Mouse (Mus musculus): ENCODE data around the gene Itih5. TPM values are rescaled to one million over a fixed set of nuclear protein-coding genes. Genes with fewer than 3 reads are reported as not detected.
A peak's percentile ranks its signal among the peaks of the same experiment; 100 is the strongest.

Itih5 gene
- 1.3 and 7.7 TPM in 2 replicates for polyA plus RNA-seq (2014; fragmentation: Nextera tagmentation; extraction: Ambion mirVana)

- H3K27ac ChIP-seq (replicated peaks; ENCODE audit: low read depth, low read length) = no peak within 1 kb of the TSS
- peak within 1 kb of the TSS; percentile 84 for H3K4me2 ChIP-seq (ENCODE audit: low read length)
- WGBS = 7% methylated on average over 27 of the region's 27 CpGs
- H3K4me1 ChIP-seq (ENCODE audit: control insufficient read depth, insufficient read depth, low read length) = peaks cover 4% of the 10 kb centered on the region; the same call in 1 of the 2 replicates
- H3K27me3 ChIP-seq (ENCODE audit: control insufficient read depth, insufficient read depth, low read length) = no peaks in the 10 kb centered on the region
- H3K36me3 ChIP-seq (ENCODE audit: control insufficient read depth, insufficient read depth, low read length) = no peaks in the 10 kb centered on the region
- ATAC-seq (ENCODE audit: low FRiP score, low TSS enrichment) = peak; percentile 65; the same call in 1 of the 2 replicates
- peak within 1 kb of the TSS; percentile 37 for H3K4me3 ChIP-seq (replicated peaks; ENCODE audit: low read depth, low read length)
- H3K9me3 ChIP-seq (ENCODE audit: control insufficient read depth, low read length) = no peaks in the 10 kb centered on the region
- H3K9ac ChIP-seq (replicated peaks; ENCODE audit: low read length) = no peak within 1 kb of the TSS; the same call in 1 of the 2 replicates
- DNase-seq = peak; percentile 62
Observed at GRCm38 (mm10) chr2:10153201-10154075, at the start of gene Itih5. Itih5 (plus strand) TSS chr2:10153571.

- Histone ChIP-seq H3K27me3 (ENCODE audit: control insufficient read depth, insufficient read depth, low read length) (no peaks in the 10 kb centered on the region), H3K27ac (replicated peaks; ENCODE audit: low read depth, low read length) (no peak overlapping the region), H3K4me3 (replicated peaks; ENCODE audit: low read depth, low read length) (no peak overlapping the region), H3K9ac (replicated peaks; ENCODE audit: low read length) (no peak overlapping the region), H3K36me3 (ENCODE audit: control insufficient read depth, insufficient read depth, low read length) (no peaks in the 10 kb centered on the region), H3K9me3 (ENCODE audit: control insufficient read depth, low read length) (no peaks in the 10 kb centered on the region), H3K4me2 (ENCODE audit: low read length) (no peak overlapping the region), H3K4me1 (ENCODE audit: control insufficient read depth, insufficient read depth, low read length) (no peaks in the 10 kb centered on the region)
- DNase-seq = no peak
- no peak for ATAC-seq (ENCODE audit: low FRiP score, low TSS enrichment)
- 82% methylated on average over 6 of the region's 6 CpGs for WGBS
Observed at GRCm38 (mm10) chr2:10108535-10109189, 44.7 kb upstream of the Itih5 start.

GRCm38 (mm10) chr2:10118751-10119150, 34.6 kb upstream of the Itih5 start:
- ATAC-seq (ENCODE audit: low FRiP score, low TSS enrichment) (no peak), DNase-seq (no peak)
- Histone ChIP-seq H3K9me3 (ENCODE audit: control insufficient read depth, low read length) (no peaks in the 10 kb centered on the region), H3K27ac (replicated peaks; ENCODE audit: low read depth, low read length) (no peak overlapping the region), H3K4me3 (replicated peaks; ENCODE audit: low read depth, low read length) (no peak overlapping the region), H3K9ac (replicated peaks; ENCODE audit: low read length) (no peak overlapping the region), H3K36me3 (ENCODE audit: control insufficient read depth, insufficient read depth, low read length) (no peaks in the 10 kb centered on the region), H3K4me1 (ENCODE audit: control insufficient read depth, insufficient read depth, low read length) (no peaks in the 10 kb centered on the region), H3K4me2 (ENCODE audit: low read length) (no peak overlapping the region), H3K27me3 (ENCODE audit: control insufficient read depth, insufficient read depth, low read length) (no peaks in the 10 kb centered on the region)
- 73% methylated on average over 1 of the region's 1 CpGs for WGBS

GRCm38 (mm10) chr2:10119276-10119675, 34.1 kb upstream of the Itih5 start:
- Histone ChIP-seq H3K9ac (replicated peaks; ENCODE audit: low read length) (no peak overlapping the region), H3K4me2 (ENCODE audit: low read length) (no peak overlapping the region), H3K4me1 (ENCODE audit: control insufficient read depth, insufficient read depth, low read length) (no peaks in the 10 kb centered on the region), H3K4me3 (replicated peaks; ENCODE audit: low read depth, low read length) (no peak overlapping the region), H3K27me3 (ENCODE audit: control insufficient read depth, insufficient read depth, low read length) (no peaks in the 10 kb centered on the region), H3K27ac (replicated peaks; ENCODE audit: low read depth, low read length) (no peak overlapping the region), H3K9me3 (ENCODE audit: control insufficient read depth, low read length) (no peaks in the 10 kb centered on the region), H3K36me3 (ENCODE audit: control insufficient read depth, insufficient read depth, low read length) (no peaks in the 10 kb centered on the region)
- DNase-seq (no peak), ATAC-seq (ENCODE audit: low FRiP score, low TSS enrichment) (no peak)
- whole genome bisulfite sequencing = 89% methylated on average over 8 of the region's 8 CpGs

- no peak overlapping the region for H3K27ac ChIP-seq (replicated peaks; ENCODE audit: low read depth, low read length)
- H3K4me2 ChIP-seq (ENCODE audit: low read length) = no peak overlapping the region
- H3K4me1 ChIP-seq (ENCODE audit: control insufficient read depth, insufficient read depth, low read length) = no peaks in the 10 kb centered on the region
- no peak overlapping the region for H3K9ac ChIP-seq (replicated peaks; ENCODE audit: low read length)
- no peak for DNase-seq
- H3K9me3 ChIP-seq (ENCODE audit: control insufficient read depth, low read length) = no peaks in the 10 kb centered on the region
- WGBS = 70% methylated on average over 3 of the region's 3 CpGs
- no peaks in the 10 kb centered on the region for H3K36me3 ChIP-seq (ENCODE audit: control insufficient read depth, insufficient read depth, low read length)
- no peaks in the 10 kb centered on the region for H3K27me3 ChIP-seq (ENCODE audit: control insufficient read depth, insufficient read depth, low read length)
- no peak for ATAC-seq (ENCODE audit: low FRiP score, low TSS enrichment)
- no peak overlapping the region for H3K4me3 ChIP-seq (replicated peaks; ENCODE audit: low read depth, low read length)
Observed at GRCm38 (mm10) chr2:10121826-10122225, 31.5 kb upstream of the Itih5 start.

- no peaks in the 10 kb centered on the region for H3K36me3 ChIP-seq (ENCODE audit: control insufficient read depth, insufficient read depth, low read length)
- no peak overlapping the region for H3K4me3 ChIP-seq (replicated peaks; ENCODE audit: low read depth, low read length)
- H3K4me2 ChIP-seq (ENCODE audit: low read length) = no peak overlapping the region
- H3K27ac ChIP-seq (replicated peaks; ENCODE audit: low read depth, low read length) = no peak overlapping the region
- DNase-seq (no peak), ATAC-seq (ENCODE audit: low FRiP score, low TSS enrichment) (no peak)
- no peak overlapping the region for H3K9ac ChIP-seq (replicated peaks; ENCODE audit: low read length)
- no peaks in the 10 kb centered on the region for H3K4me1 ChIP-seq (ENCODE audit: control insufficient read depth, insufficient read depth, low read length)
- no peaks in the 10 kb centered on the region for H3K27me3 ChIP-seq (ENCODE audit: control insufficient read depth, insufficient read depth, low read length)
- 88% methylated on average over 4 of the region's 4 CpGs for WGBS
- no peaks in the 10 kb centered on the region for H3K9me3 ChIP-seq (ENCODE audit: control insufficient read depth, low read length)
Observed at GRCm38 (mm10) chr2:10126122-10126521, 27.2 kb upstream of the Itih5 start.

- H3K4me3 ChIP-seq (replicated peaks; ENCODE audit: low read depth, low read length) = no peak overlapping the region
- 92% methylated on average over 5 of the region's 5 CpGs for WGBS
- no peaks in the 10 kb centered on the region for H3K36me3 ChIP-seq (ENCODE audit: control insufficient read depth, insufficient read depth, low read length)
- H3K4me1 ChIP-seq (ENCODE audit: control insufficient read depth, insufficient read depth, low read length) = no peaks in the 10 kb centered on the region
- H3K4me2 ChIP-seq (ENCODE audit: low read length) = no peak overlapping the region
- H3K27me3 ChIP-seq (ENCODE audit: control insufficient read depth, insufficient read depth, low read length) = no peaks in the 10 kb centered on the region
- no peak overlapping the region for H3K27ac ChIP-seq (replicated peaks; ENCODE audit: low read depth, low read length)
- DNase-seq (no peak), ATAC-seq (ENCODE audit: low FRiP score, low TSS enrichment) (no peak)
- no peak overlapping the region for H3K9ac ChIP-seq (replicated peaks; ENCODE audit: low read length)
- no peaks in the 10 kb centered on the region for H3K9me3 ChIP-seq (ENCODE audit: control insufficient read depth, low read length)
Observed at GRCm38 (mm10) chr2:10127471-10127870, 25.9 kb upstream of the Itih5 start.

- H3K4me2 ChIP-seq (ENCODE audit: low read length) = no peak overlapping the region
- H3K27me3 ChIP-seq (ENCODE audit: control insufficient read depth, insufficient read depth, low read length) = no peaks in the 10 kb centered on the region
- H3K36me3 ChIP-seq (ENCODE audit: control insufficient read depth, insufficient read depth, low read length) = no peaks in the 10 kb centered on the region
- ATAC-seq (ENCODE audit: low FRiP score, low TSS enrichment) = no peak
- no peak overlapping the region for H3K27ac ChIP-seq (replicated peaks; ENCODE audit: low read depth, low read length)
- H3K4me3 ChIP-seq (replicated peaks; ENCODE audit: low read depth, low read length) = no peak overlapping the region
- no peak overlapping the region for H3K9ac ChIP-seq (replicated peaks; ENCODE audit: low read length)
- no peak for DNase-seq
- no peaks in the 10 kb centered on the region for H3K9me3 ChIP-seq (ENCODE audit: control insufficient read depth, low read length)
- H3K4me1 ChIP-seq (ENCODE audit: control insufficient read depth, insufficient read depth, low read length) = no peaks in the 10 kb centered on the region
- WGBS = 81% methylated on average over 4 of the region's 4 CpGs
Observed at GRCm38 (mm10) chr2:10128571-10128970, 24.8 kb upstream of the Itih5 start.

Measured in midbrain, embryonic 14.5 days (tissue).